Mouse (Mus musculus) lung, postnatal 0 days (tissue): ENCODE measurements at regions not wholly inside any gene's neighbourhood (a gene's known extent, or its start where the extent isn't known, plus 50 kb on each side); places are given as distances from the start of the nearest gene placed in this dataset.

Experiments used
- CTCF ChIP-seq: IDR thresholded peaks from 2 replicates; pipeline ENCODE4 v1.5.1; 2016; ENCODE audit warnings: antibody characterized with exemption, mild to moderate bottlenecking
- EP300 ChIP-seq: IDR thresholded peaks from 2 replicates; pipeline ENCODE4 v1.6.1; 2016; ENCODE audit warnings: antibody characterized with exemption, mild to moderate bottlenecking, control low read depth

GRCm38 (mm10) chr13:113433456-113433855 lies 140.5 kb downstream of the BC067074 start:
- TF ChIP-seq CTCF (no peak), EP300 (no peak)
